Mouse (Mus musculus) MEL (cell line): ENCODE data around the gene Xylb.

Experiments used
- CTCF ChIP-seq, 3 experiments: IDR thresholded peaks in 2 of 3; conservative IDR thresholded peaks in 1 of 3; 2 replicates each; pipeline ENCODE4 v1.5.1; 2011 to 2012; ENCODE audit warnings: low read length in 3 of 3, low read depth in 2 of 3, mild to moderate bottlenecking in 2 of 3, improper control_type of control experiment in 1 of 3, inconsistent platforms in 1 of 3, mixed read lengths in 1 of 3, moderate library complexity in 1 of 3; ENCODE audit not compliant: control insufficient read depth in 1 of 3, insufficient read depth in 1 of 3, poor library complexity in 1 of 3, severe bottlenecking in 1 of 3
- EP300 ChIP-seq, 2 experiments: IDR thresholded peaks; 2 replicates each; pipeline ENCODE4 v1.6.1; 2011; ENCODE audit warnings: improper control_type of control experiment in 2 of 2, low read length in 2 of 2, low read depth in 1 of 2, mild to moderate bottlenecking in 1 of 2
- GATA1 ChIP-seq: IDR thresholded peaks from 2 replicates; pipeline ENCODE4 v1.6.1; 2011; ENCODE audit warnings: low read depth, low read length, improper control_type of control experiment
- JUND ChIP-seq: IDR thresholded peaks from 2 replicates; pipeline ENCODE4 v1.6.1; 2011; ENCODE audit warnings: low read depth, mild to moderate bottlenecking, improper control_type of control experiment, low read length
- MEF2A ChIP-seq: IDR thresholded peaks from 2 replicates; pipeline ENCODE4 v1.6.1; 2014; ENCODE audit warnings: low read depth, mild to moderate bottlenecking, inconsistent platforms, low read length, improper control_type of control experiment; ENCODE audit not compliant: poor library complexity, insufficient replicate concordance, severe bottlenecking; ENCODE audit errors: extremely low read depth
- POLR2A ChIP-seq, 2 experiments: IDR thresholded peaks; 2 replicates each; pipeline ENCODE4 v1.6.1; 2011 to 2012; ENCODE audit warnings: low read length in 2 of 2, mild to moderate bottlenecking in 2 of 2, control low read depth in 1 of 2, improper control_type of control experiment in 1 of 2, low read depth in 1 of 2, moderate library complexity in 1 of 2; ENCODE audit not compliant: control insufficient read depth in 1 of 2, insufficient read depth in 1 of 2, poor library complexity in 1 of 2
- TAL1 ChIP-seq: IDR thresholded peaks from 2 replicates; pipeline ENCODE4 v1.6.1; 2012; ENCODE audit warnings: mild to moderate bottlenecking, inconsistent platforms, low read length, moderate library complexity, mixed read lengths
- ZC3H11A ChIP-seq: IDR thresholded peaks from 2 replicates; pipeline ENCODE4 v1.6.1; 2012; ENCODE audit warnings: low read depth, mild to moderate bottlenecking, inconsistent platforms, low read length, improper control_type of control experiment
- ZKSCAN1 ChIP-seq: IDR thresholded peaks from 2 replicates; pipeline ENCODE4 v1.6.1; 2012; ENCODE audit warnings: low read depth, mild to moderate bottlenecking, inconsistent platforms, low read length, improper control_type of control experiment, moderate library complexity
- ZNF384 ChIP-seq: IDR thresholded peaks from 2 replicates; pipeline ENCODE4 v1.6.1; 2012; ENCODE audit warnings: low read depth, mild to moderate bottlenecking, inconsistent platforms, low read length, improper control_type of control experiment

- no peak for TF ChIP-seq TAL1
- TF ChIP-seq POLR2A (IDR thresholded peaks at IDR 0.05; ENCODE audit: control insufficient read depth in 1 of 2, insufficient read depth in 1 of 2, low read depth in 1 of 2, low read length in 2 of 2, poor library complexity in 1 of 2), result no peak
- no peak for TF ChIP-seq JUND
- TF ChIP-seq EP300 (IDR thresholded peaks at IDR 0.05; ENCODE audit: low read depth in 1 of 2, low read length in 2 of 2), result no peak
- no peak for TF ChIP-seq CTCF (IDR thresholded peaks at IDR 0.05 in 2 of 3, conservative IDR thresholded peaks at IDR 0.05 in 1 of 3; ENCODE audit: control insufficient read depth in 1 of 3, insufficient read depth in 1 of 3, low read depth in 2 of 3, low read length in 3 of 3, poor library complexity in 1 of 3, severe bottlenecking in 1 of 3)
- TF ChIP-seq GATA1, result no peak
- TF ChIP-seq ZKSCAN1, result no peak
- no peak for TF ChIP-seq ZNF384
- no peak for TF ChIP-seq ZC3H11A
- no peak for TF ChIP-seq MEF2A
These were observed 18.4 kb downstream of the Xylb start for GRCm38 (mm10) chr9:119375556-119375955.
